Mouse (Mus musculus) adrenal gland, adult (tissue): ENCODE measurements at regions not wholly inside any gene's neighbourhood (a gene's known extent, or its start where the extent isn't known, plus 50 kb on each side); places are given as distances from the start of the nearest gene placed in this dataset.

ENCODE experiments used
- DNase-seq, 2 experiments: peaks; one replicate each; pipeline ENCODE4 v3.0.0; 2022 to 2023; ENCODE audit warnings: low spot score in 1 of 2; ENCODE audit not compliant: inconsistent age in 2 of 2

DNA sequence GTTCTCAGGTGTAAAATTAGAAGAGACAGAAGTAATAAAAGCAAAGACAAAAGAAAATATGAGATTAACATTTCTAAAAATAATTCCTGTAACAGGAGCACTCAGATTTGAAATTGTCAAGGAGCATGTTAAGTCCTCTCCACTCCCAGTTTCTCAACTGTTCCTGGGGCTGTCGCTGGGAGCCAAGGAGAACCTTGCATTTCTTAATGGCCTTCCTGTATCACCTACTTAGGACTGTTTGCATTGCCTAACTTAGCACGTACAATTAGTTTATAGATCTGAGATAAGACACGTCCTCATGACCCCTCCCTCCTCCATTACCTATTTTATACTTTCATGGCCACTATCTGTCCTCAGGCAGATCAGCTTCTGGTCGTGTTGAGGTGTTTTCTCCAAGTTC, 360.8 kb downstream of the Kcnj2 start:
- no peak for DNase-seq

DNA sequence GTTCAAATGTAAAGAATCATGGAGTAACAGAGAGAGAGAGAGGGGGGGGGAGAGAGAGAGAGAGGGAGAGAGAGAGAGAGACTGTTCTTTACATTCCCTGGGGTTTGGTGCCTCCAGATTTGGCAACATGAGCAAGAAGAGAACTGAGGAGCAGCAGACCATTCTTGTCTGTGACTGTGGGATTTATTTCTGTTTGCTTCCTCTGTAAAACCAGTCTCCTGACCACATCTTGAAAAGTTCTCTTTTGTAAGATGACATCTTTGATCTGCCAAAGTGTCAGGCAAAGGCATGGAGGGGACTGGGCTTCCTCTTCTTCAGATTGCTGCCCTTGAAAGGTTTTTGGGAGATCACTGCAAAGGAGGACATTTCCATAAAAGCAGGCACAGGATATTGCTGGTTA, 376.3 kb downstream of the Kcnj2 start:
- DNase-seq = no peak

DNA sequence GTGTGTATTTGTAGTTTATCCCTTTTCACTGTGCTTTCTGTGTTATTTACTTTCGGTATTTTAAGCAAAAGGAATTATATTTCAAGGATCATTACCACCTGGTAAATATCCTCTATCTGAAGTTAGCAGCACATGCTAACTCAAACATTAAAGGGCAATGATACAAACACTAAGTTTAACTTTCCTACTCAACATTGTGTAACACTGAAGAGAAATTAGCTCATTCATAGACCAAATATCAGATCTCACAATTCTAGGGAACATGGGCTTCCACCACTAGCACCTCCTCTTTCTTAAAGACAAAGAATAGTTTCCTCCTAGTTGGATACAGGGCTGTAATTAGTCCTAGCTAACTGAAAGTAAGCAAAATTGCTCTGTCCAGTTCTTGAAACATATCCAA, 377.4 kb downstream of the Kcnj2 start:
- no peak for DNase-seq

- DNase-seq = peak in 1 of 2 experiments; percentile 30
Measured at GRCm38 (mm10) chr11:111444791-111445190, 378.8 kb downstream of the Kcnj2 start.

DNA sequence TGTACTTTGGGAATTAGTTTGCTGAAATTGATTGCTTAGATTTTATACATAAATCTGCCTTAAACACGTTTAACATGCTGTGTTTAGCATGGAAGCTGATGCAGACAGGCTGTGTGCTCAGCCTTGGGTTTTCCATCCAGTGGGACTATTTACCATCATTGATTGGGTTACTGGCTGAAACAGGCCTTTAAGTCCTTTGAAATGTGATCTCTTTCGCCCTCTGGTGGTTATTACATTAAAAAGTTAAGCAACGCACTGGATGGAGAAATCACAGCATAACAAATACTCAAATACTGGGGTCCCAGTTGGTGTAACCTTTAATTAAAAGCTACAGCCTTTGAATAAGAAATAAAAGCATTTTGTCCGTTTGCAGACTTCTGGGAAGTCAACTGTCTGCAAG, 379.8 kb downstream of the Kcnj2 start:
- peak in 1 of 2 experiments; percentile 77 for DNase-seq

GRCm38 (mm10) chr11:111450811-111451494, 385.0 kb downstream of the Kcnj2 start:
- no peak for DNase-seq

- DNase-seq = no peak
Measured at GRCm38 (mm10) chr11:111460046-111460445, 394.1 kb downstream of the Kcnj2 start.

DNA sequence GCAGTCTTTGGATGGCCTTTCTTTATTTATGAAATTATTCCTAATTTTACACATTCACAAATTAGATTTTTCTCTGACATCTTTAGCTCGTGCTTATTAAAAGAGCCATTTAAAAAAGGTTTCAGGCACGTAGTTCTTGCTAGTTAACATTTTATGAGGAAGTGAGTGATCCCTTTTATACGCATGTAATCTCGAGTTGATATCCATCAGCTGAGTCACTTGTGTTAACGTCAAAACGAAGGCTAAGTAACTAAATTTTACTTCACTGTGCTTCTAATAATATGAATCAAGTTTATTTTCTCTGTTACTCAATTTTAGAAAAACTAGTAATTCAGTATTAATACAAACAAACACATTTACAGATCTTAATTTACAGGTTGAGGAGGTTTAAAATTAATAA, 419.0 kb downstream of the Kcnj2 start:
- peak in 1 of 2 experiments; percentile 24 for DNase-seq

DNA sequence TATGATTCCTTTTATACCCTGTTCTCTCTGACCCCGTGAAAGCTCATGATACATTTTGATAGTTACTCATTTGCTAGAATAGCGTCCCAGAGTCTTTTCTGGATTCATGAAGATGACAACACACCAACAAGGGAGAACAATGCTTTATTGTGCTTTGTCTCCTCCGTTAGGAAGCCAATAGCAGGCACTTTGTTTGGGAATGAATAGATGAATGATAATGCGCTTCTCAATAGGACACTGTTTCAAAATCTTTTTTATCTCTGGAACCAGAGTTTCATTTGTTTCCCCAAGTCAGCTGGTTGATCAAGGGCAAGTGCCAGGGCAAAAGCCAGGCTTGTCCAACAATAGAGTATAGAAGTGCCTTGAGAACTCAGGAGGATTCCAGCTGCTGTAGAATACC, 446.5 kb downstream of the Kcnj2 start:
- DNase-seq = no peak

- no peak for DNase-seq
Measured at GRCm38 (mm10) chr11:111522716-111523115, 456.8 kb downstream of the Kcnj2 start.

DNA sequence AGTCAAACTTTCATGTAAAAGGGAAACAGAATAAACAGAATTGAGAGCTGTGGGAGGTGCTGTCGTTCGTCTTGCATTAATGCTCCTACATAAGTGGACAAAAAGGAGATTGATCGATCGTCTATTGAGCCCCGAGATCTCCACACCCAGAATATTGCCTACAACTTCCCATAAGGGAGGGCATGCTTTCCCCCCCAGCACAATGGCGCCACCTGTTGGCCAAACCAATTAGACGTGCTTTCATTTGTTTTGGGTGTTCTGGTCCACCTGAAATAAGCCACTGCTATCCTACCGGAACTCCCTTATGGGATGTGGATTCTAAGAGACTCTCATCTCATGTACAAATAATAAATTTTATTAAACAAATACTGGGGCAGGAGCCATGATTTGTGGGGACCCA, 457.5 kb downstream of the Kcnj2 start:
- peak; percentile 51 to 86 for DNase-seq

DNA sequence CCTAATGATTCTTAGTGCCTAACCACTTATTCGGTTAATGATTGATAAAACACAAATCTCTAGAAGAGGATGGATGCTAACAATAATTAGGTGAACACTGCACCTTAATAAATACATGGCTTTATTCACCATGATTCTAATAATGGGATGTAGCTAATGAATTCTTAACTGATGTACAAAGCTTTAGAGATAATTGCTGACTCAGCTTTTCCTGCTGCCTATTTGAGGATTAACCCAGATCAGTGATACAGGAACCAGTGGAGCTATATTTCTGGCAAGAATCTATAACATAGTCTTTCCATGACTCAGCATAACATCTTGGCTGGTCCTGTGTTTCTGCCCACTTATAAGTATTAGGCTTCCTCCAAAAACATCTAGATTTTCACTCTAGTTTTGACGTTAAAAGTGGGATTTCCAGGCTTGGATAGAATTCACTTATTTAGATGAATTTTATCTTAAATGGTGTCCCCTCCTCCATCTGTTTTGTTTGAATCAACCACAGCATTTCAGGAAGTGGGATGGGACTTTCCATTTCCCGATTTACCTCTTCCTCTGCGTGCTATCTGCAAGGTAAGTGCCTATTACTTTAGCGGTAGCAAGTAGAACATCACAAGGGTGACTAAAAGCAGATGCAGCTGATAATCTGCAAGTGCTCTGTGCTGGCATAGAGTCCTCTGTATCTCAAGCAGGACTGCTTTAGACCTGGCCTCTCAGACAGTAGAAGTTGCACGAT, 460.2 kb downstream of the Kcnj2 start:
- DNase-seq = no peak

GRCm38 (mm10) chr11:111529591-111529990, 463.6 kb downstream of the Kcnj2 start:
- DNase-seq = peak in 1 of 2 experiments; percentile 39

GRCm38 (mm10) chr11:111530912-111531311, 464.9 kb downstream of the Kcnj2 start:
- no peak for DNase-seq

- DNase-seq = peak in 1 of 2 experiments; percentile 37
Measured at GRCm38 (mm10) chr11:111532457-111532856, 466.5 kb downstream of the Kcnj2 start.

DNA sequence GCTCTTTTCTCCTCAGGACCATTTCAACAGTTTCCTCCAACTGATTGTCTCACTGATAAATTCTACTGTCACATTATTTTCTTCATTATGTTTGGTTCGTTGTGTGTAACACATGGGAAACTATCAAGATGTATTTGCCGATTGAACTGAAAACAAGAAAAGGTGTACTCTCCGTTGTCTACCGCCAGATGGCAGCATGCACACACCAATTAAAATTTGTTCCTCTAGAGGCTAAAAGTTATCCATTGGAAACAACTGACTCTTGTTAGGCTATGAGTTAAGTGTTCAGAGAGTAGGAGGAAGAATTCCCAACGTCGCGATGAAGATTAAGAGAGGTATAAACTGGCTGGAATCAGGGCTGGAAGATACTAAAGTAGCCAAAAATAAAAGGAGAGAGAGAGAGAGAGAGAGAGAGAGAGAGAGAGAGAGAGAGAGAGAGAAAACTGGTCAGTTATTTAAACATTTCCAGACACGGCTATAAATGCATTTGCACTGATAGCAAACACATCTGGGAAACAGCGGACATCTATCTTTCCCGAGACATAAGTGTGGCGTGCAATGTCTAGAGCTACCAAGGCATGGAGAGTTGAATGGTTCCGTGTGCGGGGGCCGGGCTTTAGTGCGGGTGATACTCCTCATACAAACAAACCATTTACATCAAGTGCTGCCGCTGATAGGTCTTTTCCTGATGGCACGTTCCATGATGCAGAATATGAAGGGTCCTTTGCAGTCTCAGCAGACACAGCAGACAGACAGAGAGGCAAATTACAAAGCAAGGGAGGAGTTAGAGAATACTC, 470.3 kb downstream of the Kcnj2 start:
- peak; percentile 27 to 77 for DNase-seq

DNA sequence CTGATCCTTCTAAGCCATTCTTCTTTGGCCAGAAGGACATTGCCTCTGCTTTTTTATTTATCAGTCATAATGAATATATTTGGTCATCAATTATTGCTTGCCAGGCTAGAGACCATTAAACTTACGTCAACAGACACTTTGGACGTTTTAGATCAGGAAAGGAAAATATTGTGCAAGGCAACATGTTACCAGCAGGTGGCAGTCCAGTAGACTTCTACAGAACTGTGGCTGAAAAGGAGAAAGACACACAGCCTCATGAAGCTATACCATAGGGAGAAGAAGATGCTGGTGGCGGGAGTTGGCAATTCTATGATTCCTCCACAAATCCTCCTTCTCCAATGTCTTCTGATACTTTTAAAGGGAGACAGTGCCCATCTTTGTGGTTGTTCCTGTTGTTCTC, 471.7 kb downstream of the Kcnj2 start:
- DNase-seq = peak; percentile 34 to 83

DNA sequence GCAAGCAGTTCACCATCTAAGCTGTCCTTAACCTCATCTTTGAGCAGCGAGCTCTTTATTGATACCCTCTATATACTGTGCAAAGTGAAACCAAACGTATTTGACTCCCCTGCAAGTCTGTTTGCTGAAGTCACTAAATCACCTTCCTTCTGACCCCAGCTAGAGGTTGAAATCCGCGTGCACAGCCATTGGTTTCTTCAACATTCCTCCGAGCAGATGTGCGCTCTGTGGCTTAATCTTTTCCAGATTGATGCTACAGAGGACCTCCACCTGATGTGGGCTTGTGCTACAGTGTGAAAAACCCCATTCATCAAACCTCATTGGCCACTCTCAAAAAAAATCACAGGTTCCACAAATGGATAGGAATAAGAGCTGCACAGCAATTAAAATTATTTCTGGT, 474.0 kb downstream of the Kcnj2 start:
- DNase-seq = no peak

- DNase-seq = no peak
Measured at GRCm38 (mm10) chr11:111545291-111545690, 479.3 kb downstream of the Kcnj2 start.

DNA sequence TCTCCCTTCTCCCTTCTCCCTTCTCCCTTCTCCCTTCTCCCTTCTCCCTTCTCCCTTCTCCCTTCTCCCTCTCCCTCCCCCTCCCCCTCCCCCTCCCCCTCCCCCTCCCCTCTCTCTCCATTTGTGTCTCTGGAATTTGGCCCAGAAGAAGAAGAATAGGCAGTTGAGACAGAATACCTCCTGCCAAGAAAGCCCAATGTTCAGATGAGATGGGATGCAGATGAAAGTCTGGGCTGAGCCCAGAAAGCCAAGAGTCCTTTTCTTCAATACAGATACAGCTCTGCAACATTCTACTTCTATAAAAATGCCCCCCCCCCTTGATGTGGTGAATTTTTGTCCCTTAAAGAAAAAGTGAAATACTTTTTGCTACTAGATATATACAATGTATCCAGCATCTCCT, 489.2 kb downstream of the Kcnj2 start:
- no peak for DNase-seq

DNA sequence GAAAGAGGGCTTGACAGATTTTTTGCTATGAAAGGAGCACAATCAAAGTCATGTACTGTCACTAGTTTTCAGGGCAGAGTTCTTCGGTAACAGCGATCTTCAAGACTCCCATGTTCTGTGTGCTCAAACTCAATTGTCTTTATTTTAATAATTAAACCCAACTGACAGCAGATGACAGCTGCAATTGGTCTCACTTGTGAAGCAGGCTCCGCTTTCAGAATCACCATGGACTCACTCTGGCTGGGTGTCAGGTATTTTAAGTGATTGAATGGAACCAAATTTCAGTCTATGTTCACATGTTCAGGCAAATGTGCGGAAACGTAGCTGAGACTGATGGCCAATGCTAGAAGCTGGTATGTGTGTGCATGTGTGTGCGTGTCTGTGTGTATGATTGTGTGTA, 489.7 kb downstream of the Kcnj2 start:
- DNase-seq = no peak
